Mouse (Mus musculus): ENCODE results near the gene Oosp2.

DNA sequence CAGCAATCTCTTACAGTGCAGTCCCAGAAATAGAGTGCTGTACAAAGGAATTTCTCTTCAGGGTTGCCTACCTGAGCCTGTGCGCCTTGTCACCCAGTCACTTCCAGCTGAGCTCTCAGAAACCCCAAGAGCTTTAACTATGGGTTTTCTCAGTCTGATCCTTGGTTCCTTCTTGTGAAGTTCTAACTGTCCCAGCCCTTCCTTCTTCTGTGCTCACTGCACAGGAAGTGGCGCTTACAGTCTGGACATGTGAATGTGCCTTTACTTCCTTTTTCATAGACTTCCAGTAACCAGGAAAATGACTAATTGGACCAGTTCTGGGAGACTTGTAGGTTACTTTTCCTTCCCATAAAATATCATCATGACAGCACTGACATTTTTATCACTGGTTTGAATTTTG lies 55.8 kb downstream of the Oosp2 start, which contains the start of gene Ms4a6d:
- TF ChIP-seq CTCF (IDR thresholded peaks at IDR 0.05; ENCODE audit: control insufficient read depth, insufficient read depth, insufficient read length) (no peak), CEBPB (IDR thresholded peaks at IDR 0.05; ENCODE audit: low read depth) (no peak)

All from C2C12 (cell line).